Mouse (Mus musculus): ENCODE results near the gene Defb7. TPM values are rescaled to one million over a fixed set of nuclear protein-coding genes. Genes with fewer than 3 reads are reported as not detected.

The Defb7 gene
- not detected in 2 replicates for polyA plus RNA-seq (2012; rRNA removed)

DNA sequence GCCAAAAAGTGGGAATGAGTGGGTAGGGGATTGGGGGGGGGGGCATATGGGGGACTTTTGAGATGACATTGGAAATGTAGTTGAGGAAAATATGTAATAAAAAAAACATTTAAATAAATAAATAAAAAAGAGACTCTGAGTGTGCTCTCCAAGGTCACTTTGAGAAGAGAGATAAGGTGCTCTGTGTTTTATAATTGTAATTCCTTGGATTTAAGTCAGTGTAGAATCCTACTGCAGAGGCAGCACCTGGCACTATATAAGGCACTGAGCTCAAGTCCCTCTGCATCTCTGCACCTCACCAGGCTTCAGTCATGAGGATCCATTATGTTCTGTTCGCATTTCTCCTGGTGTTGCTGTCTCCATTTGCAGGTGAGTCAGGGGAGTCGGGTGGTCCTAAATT lies at the start of gene Defb7:
Gene Defb7 (plus strand): TSS at position 301 of the 400 bp plus-strand sequence.

Other genes starting within 250 kb of the Defb7 start
- not detected in 2 replicates for gene Defb5, start 247.5 kb upstream of the Defb7 start, polyA plus RNA-seq (2012; rRNA removed)
- not detected in 2 replicates for gene Defb3, start 201.7 kb upstream of the Defb7 start, polyA plus RNA-seq (2012; rRNA removed)
- gene Defb8, start 47.5 kb upstream of the Defb7 start, polyA plus RNA-seq (2012; rRNA removed) = not detected in 2 replicates
- 0.02 TPM in 1 of 2 replicates, not detected in the other for gene 4930467E23Rik, start 234.5 kb downstream of the Defb7 start, polyA plus RNA-seq (2012; rRNA removed)